Mouse (Mus musculus) liver, adult 10 weeks (tissue): ENCODE measurements around the gene Guca1a. TPM values are rescaled to one million over a fixed set of nuclear protein-coding genes. Genes with fewer than 3 reads are reported as not detected.

Experiments
- polyA plus RNA-seq: library from polyadenylated mRNA; stranded (reverse); fragments of 350-450 nt; fragmentation: Illumina TruSeq; extraction: RNeasy Lipid Tissue Mini Kit (QIAGEN cat#74804); gene quantifications from one replicate; pipeline ENCODE4 v1.2.3, GENCODE M21; 2014; ENCODE audit warnings: low read depth, low replicate concordance

Guca1a gene
- not detected for polyA plus RNA-seq

GRCm38 (mm10) chr17:47400451-47400850 lies at the start of gene Guca1a:
Gene Guca1a (minus strand): TSS chr17:47400584.

DNA sequence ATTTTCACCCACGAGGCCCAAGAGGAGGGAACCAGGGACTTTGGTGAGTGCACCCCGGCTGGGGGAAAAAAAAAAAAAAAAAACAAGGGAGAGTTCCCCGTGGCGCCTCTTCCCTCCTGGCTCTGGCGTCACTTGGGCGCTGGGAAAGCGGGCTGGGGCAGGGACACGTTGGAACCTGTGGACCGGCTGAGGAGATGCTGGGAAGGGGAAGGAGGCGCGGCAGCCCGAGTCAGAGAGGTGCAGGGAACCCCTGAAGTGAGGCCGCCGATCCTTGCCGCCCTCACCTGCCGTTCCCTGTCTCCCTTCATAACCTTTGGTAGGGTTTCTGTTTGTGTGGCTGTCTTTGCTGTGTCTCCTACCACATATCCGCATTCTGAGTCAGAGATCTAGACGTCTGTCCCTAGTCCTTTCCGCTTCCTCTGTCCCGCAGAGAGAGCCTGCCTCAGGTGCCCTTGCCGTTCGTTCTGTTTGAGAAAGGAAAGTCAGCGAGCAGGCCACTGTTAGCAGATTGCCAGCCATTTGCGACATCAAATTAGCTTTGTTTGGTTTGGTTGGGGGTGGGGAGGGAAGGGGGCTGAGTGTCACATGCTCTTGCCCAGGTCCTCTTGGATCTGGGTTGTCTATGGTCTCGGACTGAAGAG lies 36.6 kb upstream of the Guca1a start, which contains the start of gene 1700001C19Rik:
Gene 1700001C19Rik (minus strand): TSS at position 470 of the 641 bp plus-strand sequence.

DNA sequence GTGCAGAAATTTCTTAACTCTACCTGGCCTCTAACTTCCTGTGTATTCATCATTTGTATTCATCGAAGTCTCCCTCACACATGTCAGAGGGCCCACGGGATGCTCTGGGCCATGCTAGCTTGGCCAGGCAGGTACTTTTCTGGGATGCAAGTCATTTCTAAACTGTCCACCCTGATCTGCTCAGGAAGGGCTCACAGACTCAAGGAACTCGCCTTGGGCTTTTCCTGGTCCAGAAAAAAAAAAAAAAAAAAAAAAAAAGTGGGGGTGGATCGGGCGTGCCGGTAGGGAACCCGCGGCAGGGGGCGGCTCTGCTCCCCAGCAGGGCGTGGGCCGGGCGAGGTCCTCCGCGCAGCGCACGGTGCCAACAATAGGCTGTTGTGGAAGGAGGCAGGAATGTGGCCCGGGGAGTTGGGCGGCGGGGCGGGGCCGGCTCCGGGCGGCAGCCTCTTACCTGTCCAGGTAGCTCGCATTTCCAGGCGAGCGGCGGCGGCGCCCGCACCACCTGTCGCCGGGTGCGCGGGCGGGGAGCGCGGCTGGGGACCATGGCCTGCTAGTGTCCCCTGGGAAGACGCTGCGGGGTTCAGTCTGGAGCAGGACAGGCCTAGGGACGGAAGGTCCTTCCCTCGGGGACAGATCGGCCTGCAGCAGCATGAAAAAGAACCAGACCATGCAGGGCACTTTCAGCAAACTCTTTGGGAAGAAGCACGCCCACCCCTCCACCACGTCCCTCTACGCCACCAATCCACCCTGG lies 35.9 kb upstream of the Guca1a start, which contains the start of gene AI661453:
Gene AI661453 (plus strand): TSS at position 460 of the 751 bp plus-strand sequence.

GRCm38 (mm10) chr17:47385145-47385544 lies 15.2 kb downstream of the Guca1a start, which contains the start of gene Guca1b:
Gene Guca1b (plus strand): TSS chr17:47385393.

DNA sequence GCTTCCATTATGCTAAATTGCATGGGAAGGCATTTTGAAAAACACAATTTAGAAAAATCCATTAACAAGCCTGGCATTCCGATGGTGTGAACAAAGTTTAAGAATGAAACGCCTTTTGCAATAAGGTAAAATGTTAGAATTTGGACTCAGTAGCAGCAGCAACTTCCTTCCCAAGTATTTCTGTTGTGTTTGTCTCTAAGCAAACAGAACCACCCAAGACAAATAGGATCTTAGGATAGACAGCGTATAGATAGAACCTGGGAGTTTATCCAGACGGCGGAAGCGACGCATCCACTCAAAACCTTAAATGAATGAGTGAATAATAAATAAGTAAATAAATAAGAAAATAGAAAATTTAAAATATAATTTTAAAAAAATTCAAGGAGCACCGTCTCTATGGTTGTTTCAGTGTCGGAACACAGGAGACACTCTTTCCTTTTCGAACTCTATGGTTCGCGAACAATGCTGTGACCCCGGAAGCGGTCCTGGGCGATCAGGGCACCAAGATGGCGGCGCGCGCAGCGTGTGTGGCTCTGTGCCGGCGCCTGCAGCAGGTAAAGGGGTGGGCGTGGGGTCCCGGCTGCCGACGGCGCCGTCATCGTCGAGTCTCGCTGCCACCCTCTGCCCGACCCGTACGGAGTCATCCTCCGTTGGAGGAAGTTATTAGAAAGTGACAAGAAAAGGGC lies 31.8 kb downstream of the Guca1a start, which contains the start of gene Mrps10:
Gene Mrps10 (plus strand): TSS at position 487 of the 686 bp plus-strand sequence.

Other genes with a start within 250 kb of the Guca1a start
- gene Mrps10, start 31.7 kb downstream of the Guca1a start, polyA plus RNA-seq, result 47.8 TPM
- gene Guca1b, start 15.2 kb downstream of the Guca1a start, polyA plus RNA-seq, result not detected
- 1.0 TPM for gene AI661453, start 36.0 kb upstream of the Guca1a start, polyA plus RNA-seq
- gene 1700001C19Rik, start 36.8 kb upstream of the Guca1a start, polyA plus RNA-seq, result 6.5 TPM
- 2.4 TPM for gene Taf8, start 101.7 kb upstream of the Guca1a start, polyA plus RNA-seq
- gene Ccnd3, start 104.5 kb upstream of the Guca1a start, polyA plus RNA-seq, result 3.1 TPM
- 1.1 TPM for gene Bysl, start 210.9 kb upstream of the Guca1a start, polyA plus RNA-seq
- 8.6 TPM for gene Med20, start 211.0 kb upstream of the Guca1a start, polyA plus RNA-seq
- gene Gm20517, start 211.0 kb upstream of the Guca1a start, polyA plus RNA-seq, result 0.32 TPM
- gene Usp49, start 230.1 kb upstream of the Guca1a start, polyA plus RNA-seq, result 1.2 TPM